Mouse (Mus musculus): ENCODE data around the gene Ttc17.

- TF ChIP-seq CTCF (IDR thresholded peaks at IDR 0.05) (no peak), EP300 (IDR thresholded peaks at IDR 0.05) (no peak)
Measured at GRCm38 (mm10) chr2:94319780-94320179, 86.7 kb downstream of the Ttc17 start.
